Mouse (Mus musculus): ENCODE data around the gene Kif3b.

The Kif3b gene

DNA sequence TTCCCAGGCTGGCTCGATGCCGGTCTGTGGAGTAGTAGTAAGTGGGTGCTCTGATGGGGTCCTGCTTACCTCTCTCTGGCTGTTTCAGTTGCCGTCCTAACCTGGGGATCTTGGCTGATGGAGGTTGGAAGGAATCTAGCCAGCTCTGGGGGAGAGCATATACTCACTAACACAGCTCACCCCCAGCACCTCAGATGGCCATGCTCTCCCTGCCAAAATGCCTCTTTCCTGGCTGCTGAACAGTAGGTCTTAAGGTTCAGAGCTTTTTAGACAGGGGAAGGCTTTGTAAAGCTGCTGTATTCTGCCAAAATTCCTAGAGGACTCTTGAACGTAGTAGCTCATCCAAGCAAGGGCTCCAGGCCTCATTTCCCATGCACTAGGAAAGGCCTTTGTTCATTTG lies 6.6 kb downstream of the Kif3b start:
- DNase-seq (ENCODE audit: low read depth, low spot score), result no peak

DNA sequence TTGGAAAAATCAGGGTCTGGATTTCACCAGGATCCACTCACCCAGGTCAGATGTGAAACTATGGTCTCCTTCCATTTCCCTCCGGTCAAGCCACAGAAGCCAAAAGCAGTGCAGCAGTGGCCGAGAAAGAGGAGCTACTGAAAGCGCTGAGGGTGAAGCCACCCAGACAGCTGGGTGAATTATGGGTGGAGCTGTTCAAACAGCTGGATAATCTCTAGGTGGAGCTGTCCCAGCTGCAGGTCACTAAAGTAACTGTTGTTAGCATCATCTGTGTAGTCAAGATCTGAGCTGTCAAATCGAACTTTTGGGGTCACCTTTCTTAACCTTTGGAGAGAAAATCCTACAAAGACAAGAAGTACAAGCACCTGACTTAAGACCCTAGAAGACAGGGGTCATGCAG lies 7.2 kb downstream of the Kif3b start:
- DNase-seq (ENCODE audit: low read depth, low spot score), result no peak

DNA sequence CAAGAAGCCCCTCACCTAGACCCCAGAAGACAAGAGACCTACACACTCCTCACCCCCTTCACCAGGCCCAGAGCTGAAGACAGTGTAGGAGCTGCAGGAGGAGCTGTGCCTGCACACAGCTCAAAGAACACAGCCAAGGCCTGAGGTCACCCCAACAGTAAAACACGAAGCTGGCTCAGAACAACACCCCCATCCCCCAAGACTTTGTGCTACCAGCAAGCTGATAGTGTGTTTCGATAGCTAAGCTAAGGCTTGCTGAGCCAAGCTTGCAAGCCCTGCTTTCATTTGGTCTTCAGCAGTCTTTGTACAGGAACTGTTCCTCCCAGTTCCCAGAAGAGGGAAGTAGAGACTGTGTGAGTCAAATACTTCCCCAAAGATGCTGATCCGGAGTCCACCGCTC lies 7.7 kb downstream of the Kif3b start:
- peak; percentile 18 for DNase-seq (ENCODE audit: low read depth, low spot score)

DNA sequence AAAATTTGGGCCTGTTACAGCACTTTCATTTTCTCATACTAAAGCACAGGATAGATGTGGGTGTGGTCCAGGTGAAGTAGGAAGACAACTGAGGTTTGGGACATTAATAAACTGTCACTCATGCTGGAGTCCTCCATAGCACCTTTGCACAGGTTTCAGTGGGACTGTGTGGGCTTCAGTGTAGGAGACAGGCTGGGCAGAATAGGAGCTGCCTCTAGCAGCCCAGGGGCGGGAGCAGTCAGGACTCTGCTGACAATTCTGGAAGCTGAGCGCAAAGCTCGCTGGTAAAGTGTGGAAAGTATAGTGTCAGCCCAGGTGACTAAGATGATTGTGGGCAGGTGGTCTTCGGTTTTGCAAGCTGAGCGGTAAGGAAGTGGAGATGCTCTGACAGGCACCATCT lies 9.9 kb downstream of the Kif3b start:
- no peak for DNase-seq (ENCODE audit: low read depth, low spot score)

DNA sequence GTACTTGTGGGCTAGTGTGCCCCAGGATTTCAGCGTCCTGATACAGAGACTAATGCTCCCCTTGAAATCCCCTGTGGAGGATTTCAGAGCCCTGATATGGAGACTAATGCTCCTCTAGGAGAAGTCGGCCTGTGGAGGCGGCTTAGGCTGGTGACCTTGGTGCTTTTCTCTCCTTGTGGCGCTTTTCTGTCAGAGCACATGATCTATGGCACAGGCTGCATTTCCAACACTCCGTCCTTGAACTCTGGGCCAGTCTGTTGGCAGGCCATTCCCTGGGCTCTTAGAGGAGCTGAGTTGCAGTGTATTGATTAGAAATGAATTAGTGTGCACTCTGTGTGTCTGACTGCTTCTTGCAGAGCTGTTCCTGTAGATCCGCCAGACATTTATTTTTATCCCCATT lies 14.0 kb downstream of the Kif3b start:
- no peak for DNase-seq (ENCODE audit: low read depth, low spot score)

DNA sequence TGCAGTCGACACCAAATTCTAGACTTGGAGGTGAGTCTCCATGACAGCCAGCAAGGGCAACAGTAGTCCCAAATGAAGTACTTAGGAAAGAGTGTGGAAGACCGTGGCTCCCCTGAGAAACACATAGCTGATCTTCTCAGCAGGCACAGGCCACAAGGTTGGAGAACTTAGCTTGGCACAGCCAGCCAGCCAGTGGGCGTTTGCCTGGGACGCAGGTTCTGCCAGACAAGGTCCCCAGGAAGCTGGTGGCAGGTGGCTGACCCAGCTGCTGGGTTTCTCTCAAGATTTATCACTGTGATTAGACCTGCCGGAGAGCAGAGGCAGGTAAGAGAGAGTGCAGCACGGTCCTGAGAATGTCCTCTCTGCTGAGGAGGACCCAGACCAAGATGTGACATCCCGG lies 17.4 kb downstream of the Kif3b start:
- DNase-seq (ENCODE audit: low read depth, low spot score), result no peak

DNA sequence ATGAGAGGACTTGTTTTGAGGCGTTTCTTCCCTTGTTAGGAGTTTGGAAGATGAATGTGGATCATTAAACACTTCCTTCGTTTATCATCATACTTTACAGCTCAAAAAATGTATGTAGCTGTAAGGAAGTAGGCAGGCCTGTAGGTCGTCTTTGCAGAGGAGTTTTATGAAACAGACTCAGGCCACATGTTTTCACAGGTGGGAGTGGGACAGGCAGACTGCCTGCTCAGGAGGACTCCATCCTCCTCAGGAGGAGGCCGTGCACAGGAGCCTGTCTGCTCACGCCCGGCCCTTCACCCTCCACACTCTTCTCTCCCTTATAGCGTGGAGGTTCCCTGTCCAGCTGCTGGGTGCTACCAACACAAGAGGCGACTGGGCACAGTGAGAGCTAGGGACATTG lies 17.9 kb downstream of the Kif3b start:
- no peak for DNase-seq (ENCODE audit: low read depth, low spot score)

DNA sequence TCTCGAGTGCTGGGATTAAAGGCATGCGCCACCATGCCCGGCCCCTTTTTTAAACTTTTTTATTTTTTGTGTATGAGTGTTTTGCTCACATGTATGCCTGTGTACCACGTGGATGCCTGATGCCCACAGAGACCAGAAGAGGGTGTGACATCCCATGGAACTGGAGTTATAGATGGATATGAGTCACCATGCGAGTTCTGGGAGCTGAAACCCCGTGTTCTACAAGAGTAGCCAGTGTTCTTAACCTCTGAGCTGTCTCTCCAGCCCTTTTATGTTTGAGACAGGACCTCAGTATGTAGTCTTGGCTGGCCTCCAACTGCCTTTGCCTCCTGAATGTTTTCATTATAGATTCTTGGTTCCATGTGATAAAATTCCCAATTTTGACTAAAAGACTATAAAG lies 19.0 kb downstream of the Kif3b start:
- no peak for DNase-seq (ENCODE audit: low read depth, low spot score)

DNA sequence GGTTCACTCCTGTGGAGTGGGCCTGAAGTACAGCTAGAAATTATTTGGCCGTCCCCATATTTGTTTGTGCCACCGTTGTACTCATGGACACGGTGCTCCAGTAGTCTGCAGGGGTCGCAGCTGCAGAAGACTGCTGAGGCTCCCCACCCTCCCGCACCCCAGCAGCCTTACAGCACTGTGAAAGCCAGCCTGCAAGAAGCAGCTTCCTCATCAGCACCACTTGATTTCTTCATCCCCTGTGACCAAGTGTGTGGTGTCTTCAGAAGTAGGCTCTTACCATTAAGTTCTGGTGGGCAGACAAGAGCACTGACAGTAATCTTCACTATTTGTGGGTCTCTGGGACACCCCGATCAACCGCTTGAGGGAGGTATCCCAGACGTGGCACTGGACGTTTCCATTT lies 21.7 kb downstream of the Kif3b start:
- no peak for DNase-seq (ENCODE audit: low read depth, low spot score)

DNA sequence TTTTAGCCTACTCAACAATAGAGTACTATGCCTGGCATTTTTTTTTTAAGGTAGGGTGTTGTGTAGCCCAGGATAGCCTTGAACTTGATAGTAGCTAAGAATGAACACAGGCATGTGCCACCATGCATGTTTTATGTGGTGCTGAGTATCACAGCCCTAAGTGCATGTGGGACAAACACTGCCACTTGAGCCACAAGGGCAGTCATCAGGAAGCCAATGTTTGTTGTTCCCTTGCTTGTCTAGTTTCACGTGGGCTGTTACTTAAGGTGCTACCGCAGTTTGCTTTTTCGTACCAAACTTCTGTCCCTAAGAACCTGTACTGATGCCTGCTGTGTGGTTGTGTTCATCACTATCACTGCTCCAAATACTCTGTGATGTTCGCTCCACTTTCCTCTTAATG lies 27.2 kb downstream of the Kif3b start:
- DNase-seq (ENCODE audit: low read depth, low spot score), result no peak

DNA sequence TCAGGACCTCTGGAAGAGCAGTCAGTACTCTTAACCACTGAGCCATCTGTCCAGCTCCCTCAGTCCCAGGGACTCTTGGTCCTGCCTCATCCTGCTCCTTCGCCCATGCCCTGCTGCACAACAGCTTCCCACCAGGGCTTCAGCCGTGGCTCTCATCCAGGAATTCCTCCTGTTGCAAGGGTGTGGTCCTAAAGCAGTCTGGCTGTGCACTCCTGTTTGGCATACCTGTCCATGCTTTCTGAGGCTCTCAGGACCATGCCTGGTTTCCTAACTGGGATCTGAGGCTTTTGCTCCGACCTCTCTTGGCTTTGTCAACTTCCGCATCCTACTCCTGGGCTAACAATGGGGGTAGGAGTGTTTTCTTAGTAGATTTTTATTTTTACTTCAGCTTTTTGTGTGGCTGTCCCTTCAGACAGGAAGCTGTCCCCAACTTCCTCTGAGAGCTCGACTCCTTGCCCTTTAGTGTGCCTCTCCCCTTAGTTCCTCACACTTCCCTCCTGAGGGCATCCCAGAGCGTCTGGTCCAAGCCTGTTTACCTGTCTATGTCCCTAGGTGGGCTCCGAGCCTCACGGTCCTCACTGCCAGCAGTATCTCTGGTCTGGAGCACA lies 27.9 kb downstream of the Kif3b start:
- DNase-seq (ENCODE audit: low read depth, low spot score), result no peak

DNA sequence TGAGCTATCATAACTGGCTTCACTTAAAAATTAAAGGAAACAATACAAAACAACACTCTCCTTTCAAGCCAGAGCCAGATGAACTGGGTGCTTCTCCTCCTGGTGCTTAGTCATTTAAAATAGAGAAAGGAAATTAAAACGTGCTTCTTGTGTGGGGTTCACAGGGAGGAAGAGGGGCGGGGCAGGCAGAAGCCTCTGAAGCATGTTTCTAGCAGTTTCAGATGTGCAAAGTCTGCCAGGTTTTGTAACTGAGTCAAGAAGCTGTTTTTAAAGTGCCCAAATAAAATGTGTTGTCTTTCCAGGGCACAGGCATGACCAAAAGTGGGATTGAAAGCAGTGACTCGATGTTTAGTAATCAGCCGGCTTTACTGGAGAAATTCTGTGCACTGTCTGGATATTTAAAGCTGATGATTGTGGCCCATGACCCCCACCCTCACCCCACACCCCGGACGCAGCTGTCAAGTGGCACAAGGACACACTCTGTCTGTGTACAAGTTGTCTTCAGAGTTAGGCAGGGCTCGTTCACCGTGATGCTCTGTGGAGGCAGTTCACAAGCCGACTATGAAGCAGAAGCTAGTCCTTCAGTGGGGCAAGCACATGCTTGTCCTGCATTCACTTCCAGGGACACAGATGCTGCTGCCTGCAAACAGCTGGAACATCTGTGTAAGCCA lies 34.6 kb downstream of the Kif3b start:
- peak; percentile 36 for DNase-seq (ENCODE audit: low read depth, low spot score)

DNA sequence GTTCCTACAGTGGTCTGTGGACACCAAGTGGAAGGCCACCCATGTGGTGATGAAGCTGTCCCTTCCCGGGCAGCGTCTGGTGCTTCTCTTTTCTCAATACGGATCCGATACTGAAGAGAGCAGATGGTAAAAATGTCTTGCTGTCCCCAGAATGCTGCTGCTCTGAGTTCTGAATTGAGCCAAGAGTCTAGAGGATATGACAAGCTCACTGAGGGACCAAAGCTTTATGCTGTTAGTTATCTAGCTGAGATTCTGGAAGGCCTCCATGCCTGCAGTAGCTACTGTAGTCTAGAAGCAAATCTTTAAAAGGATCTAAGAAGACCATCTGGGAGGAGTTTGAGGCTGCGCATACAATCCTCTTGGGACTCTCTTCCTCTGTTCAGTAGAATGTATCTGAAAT lies 41.1 kb downstream of the Kif3b start:
- no peak for DNase-seq (ENCODE audit: low read depth, low spot score)

DNA sequence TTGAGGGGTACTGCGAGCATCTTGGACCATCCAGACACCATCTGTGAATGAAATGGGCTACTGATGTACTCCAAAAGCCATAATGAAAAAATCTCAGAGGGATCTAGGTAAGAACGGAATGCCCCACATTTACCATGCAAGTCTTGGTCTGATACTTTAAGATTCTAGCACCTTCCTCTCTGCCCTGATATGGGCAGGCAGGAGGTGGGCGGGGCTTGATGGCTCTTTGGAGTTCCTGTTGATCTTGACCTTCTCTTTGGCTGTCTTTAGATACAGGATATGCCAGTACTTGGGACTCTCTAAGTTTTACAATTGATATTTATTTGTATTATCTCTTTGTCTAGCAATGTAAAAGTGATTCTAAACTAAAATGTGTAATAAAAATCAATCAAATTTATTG lies 41.8 kb downstream of the Kif3b start:
- peak; percentile 53 for DNase-seq (ENCODE audit: low read depth, low spot score)

DNA sequence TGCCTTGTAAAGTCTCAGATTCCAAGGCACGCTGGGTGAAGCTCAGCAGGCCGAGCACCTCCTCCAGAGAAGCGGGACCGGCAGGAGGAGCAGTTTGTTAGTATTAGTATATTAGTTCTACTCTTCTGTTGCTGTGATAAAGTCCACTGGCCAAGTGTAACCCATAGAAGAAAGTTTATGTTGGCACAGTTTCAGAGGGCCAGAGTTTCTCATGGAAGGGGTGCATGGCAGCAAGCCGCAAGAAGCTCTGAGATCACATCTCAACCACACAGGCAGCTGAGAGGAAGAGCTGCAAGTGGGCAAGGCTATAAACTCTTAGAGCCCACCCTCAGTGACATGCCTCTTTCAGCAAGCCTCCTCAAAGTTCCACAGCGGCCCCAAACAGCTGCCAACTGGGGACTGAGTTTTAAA lies 42.6 kb downstream of the Kif3b start:
- DNase-seq (ENCODE audit: low read depth, low spot score), result no peak

DNA sequence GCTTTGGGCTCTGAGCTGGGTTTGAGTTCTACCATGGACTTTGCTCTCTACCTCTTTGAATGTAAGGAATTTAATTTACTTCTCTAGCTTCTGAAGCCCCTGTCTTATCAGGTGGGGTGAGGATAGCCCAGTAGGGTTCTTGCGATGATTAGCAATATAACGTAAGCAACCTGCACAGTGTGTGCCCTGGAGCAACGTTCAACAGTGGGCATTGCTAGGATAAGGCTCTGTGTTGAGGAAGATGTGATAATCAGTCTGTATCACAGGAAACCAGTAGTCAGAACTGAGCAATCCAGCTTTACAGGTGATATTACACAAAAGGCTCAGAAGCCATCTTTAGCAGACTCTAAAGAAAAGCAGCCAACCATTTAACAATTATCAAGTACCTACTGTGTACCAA lies 43.1 kb downstream of the Kif3b start:
- DNase-seq (ENCODE audit: low read depth, low spot score), result no peak

DNA sequence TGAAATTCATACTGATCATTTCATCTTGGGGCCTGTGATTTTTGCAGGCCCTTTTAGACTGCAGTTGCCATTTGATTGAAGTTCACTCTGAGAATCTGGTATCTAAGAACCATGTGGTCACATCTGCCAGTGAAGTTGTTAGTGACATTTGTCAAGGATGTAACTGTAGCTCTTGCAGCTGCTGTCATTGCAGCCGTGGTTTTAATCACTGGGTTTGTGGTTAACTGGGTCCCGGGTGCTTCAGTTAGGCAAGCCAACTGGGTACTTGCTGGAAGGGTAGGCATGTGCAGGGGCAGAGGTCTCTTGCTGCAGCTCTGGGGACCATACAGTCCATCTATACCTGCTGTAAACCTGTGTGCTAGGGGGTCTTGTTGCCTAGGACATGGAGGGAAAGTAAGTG lies 44.9 kb downstream of the Kif3b start:
- DNase-seq (ENCODE audit: low read depth, low spot score), result peak; percentile 81

DNA sequence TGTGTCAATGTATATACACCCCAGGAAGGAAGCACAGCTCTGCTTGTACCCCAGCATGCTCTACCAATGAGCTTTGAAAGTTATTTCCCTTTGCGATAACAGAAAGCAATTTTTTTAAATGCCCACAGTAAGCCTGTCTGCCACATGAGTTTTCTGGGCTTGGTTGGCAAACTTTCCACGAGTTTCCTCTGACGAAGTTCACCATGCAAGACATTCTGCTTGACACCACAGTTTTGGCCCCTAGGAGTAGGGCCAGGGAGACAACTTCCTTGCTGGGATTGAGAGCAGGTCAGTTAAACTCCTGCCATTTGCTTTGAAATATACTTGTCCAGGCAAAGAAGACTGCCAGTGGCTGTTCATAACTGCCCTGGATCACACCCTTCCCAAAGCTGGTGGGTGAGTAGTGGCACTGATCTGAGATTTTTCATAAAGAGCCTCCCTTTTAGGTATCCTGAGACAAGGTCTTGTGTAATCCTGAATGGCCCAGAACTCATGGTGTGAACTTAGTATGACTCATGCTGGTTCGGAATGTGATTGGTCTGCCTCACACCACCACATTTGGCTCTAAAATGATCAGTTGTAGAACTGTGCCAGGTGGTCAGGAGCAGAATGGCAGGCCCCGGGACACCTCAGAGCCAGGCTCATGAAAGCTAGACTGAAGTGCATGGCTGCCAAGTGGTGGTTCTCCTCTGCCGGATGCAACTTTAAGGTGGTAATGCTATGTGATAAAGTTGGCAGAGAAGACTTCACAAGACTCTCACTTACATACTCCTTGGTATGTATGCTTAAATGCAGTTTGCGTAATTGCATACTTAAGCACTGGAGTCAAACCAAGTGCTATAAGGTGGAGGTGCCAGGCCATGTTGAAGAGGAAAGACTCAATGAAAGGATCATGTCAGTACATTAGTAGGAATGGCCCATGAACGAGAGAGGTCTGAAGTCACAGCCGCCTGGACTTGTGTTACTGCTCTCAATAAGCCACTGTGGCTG lies 47.4 kb downstream of the Kif3b start:
- DNase-seq (ENCODE audit: low read depth, low spot score), result peak; percentile 43

DNA sequence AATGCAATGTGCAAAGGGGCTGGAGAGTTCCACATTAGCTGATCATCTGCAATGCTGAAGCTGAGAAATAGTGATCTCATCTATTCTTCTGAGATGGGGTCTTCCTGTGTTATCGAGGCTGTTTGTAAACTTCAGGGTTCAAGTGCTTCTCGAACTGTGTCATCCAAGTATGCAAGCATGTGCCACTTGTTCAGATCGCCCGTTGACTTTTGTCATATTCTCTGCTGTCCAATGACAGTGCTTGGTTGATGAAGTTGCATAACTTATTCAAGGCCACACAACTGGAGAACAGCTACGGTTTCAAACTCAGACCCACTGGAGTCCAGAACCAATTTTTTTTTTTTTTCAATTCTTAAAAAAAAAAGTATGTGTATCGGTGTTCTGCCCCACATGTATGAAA lies 51.0 kb downstream of the Kif3b start:
- no peak for DNase-seq (ENCODE audit: low read depth, low spot score)

DNA sequence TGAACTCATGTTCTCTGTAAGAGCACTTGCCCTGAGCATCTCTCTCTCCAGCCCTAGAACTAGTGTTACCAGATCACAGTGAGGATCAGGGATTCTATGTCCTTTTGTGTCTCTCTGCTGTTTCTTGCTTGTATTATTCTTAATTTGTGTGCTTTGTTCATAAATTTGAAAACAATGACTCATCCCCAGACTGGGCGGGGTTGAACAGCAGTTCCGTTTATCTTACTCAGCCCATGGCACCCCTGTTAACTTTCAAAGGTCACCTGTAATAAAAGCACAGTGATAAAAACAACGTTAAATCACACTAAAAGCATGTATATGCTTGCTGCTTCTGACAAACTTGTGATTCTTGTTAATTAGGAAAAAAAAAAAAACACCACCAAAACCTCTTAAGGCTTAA lies 51.4 kb downstream of the Kif3b start:
- DNase-seq (ENCODE audit: low read depth, low spot score), result peak; percentile 56

DNA sequence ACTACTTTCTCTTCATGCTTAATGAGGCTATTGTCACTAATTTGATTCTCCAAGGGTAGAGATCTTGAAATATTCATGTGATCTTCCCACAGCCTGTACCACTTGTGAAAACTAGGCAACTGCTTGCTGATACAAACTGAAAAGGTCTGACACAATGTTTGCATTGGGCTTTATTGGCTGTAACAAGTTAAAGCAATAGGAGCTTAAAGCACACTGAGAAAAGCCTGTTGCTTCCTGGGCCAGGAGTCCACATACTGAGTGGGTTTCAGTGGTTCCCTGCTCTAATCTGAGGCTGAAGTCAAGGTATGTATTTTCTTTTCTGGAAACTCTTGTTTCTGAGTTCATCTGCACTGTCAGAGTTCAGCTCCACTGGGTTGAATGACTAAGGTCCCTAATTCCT lies 52.0 kb downstream of the Kif3b start:
- DNase-seq (ENCODE audit: low read depth, low spot score), result no peak

DNA sequence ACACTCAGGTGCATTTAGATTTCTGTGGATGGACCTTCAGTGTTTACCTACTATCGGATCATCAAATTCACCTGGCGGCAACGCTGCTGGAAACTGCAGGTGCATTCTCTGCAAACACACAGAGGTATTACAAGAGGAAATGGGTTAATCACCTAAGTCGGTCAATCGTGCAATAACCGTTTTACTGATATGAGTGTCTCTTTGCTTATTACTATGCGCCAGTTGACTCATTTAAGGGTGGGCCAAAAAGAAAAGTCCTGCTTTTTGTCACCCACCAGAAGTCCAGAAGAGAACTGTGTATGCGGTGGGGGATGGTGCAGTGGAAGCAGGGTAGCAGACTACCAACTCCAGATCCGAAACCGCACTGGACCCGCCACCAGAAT lies 53.8 kb downstream of the Kif3b start:
- DNase-seq (ENCODE audit: low read depth, low spot score), result no peak

Measured in CD4-positive helper T cell, adult 2 months (primary cell).